Mouse (Mus musculus) embryo, embryonic 11.5 days (tissue): ENCODE measurements at regions not wholly inside any gene's neighbourhood (a gene's known extent, or its start where the extent isn't known, plus 50 kb on each side); places are given as distances from the start of the nearest gene placed in this dataset.

Source experiments
- DNase-seq: peaks from one replicate; pipeline ENCODE4 v3.0.0-alpha.2; 2012; ENCODE audit warnings: low read depth, low spot score

DNA sequence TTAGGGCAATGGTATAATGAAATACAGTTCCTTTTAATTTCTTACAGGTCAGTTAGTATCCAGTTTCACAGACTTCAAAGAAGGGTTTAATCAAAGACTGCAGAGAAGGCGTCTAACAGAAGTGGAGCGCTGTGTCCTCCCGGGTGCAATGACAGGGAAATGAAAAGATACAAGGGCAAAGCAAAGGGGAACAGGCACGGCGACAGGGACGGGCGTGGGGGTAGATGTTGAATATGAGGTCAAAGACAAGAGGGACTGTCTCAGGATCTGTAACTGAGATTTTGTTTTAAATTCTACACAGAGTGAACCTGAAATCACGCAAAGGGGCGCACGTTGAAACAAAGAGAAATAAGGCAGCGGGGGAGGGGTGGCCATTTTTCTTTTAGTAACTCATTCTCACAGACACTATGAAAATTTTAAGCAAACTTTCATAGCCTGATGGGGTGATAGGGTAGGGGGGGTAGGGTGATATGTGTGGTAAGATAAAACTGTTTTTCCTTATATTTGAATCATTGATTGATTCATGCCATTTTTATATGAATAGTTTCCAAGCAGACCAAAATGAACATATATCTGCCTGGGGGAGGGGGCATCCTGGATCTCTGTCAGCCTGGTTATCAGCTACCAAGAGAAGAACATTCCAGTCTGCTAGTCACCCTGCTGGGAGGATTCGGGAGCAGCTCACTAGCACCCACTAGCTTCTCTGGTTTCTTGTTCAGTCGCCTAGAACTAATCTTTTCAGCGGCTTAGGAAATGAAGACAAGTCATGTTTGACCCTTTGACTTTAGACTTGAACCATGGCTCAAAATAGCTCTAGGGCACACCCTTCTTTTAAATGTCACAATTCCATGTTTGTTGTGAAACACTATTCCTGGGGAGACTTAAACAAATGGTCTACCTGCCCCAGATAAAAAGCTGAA is 139.1 kb upstream of the Map3k7 start:
- DNase-seq: no peak

GRCm38 (mm10) chr4:31825438-31825830 is 138.5 kb upstream of the Map3k7 start:
- DNase-seq: no peak

DNA sequence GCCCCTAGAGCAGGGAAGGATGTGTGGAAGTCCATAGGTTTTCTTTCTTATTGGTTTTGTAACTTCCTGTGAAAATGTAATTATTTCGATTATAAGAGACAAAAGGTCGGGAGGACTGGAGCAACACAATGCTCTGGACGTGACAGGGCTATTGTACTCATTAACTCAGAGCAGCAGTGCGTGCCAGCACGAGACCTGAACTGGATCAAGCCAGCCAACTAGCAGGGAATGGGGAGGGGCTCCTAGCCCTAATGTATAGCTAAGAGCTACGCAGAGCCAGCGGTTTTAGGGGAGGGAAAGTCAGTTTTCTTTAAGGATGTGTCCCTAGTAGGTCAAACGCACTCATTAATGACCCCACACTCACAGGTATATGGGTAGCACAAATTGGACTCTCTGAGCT is 137.2 kb upstream of the Map3k7 start:
- no peak for DNase-seq

DNA sequence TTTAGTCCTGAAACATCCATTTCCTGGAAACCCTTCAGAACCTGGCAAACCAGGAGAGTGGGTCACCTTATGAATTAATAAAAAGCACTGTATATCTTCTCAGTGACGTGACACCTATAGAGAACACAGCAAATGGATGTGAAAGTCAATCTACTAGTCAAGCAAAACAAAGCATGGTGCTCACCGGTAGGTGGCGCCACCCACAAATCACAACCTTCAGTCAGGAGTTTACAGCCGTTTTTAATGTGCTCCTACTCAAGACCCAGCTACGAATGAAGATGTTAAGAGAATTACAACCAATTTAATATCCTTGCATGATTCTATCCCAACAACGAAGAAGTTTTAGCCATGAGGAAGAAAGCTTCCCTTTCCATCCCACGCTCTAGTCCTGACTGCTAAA is 136.6 kb upstream of the Map3k7 start:
- DNase-seq: no peak

- DNase-seq: no peak
Observed at GRCm38 (mm10) chr4:31830241-31830640, 133.7 kb upstream of the Map3k7 start.

- DNase-seq: no peak
Observed at GRCm38 (mm10) chr4:31831469-31831868, 132.4 kb upstream of the Map3k7 start.

DNA sequence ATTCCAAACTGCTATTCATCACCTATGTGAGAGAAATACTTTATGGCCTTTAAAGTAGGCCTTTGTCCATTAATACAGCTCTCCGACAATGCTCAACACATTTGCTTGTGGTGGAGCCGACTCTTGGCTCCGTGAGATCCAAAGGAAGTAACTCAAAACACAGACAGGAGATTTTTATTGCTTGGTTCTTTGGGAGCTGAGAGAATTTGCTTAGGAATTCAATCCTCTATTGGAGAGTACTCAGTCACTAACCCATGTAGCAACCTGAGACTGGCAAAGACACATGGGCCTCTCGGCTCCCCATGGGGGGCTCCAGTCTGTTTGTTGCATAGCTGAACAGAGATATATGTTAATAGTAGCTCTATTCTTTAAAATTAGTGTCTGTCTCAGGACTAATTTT is 130.1 kb upstream of the Map3k7 start:
- no peak for DNase-seq

DNA sequence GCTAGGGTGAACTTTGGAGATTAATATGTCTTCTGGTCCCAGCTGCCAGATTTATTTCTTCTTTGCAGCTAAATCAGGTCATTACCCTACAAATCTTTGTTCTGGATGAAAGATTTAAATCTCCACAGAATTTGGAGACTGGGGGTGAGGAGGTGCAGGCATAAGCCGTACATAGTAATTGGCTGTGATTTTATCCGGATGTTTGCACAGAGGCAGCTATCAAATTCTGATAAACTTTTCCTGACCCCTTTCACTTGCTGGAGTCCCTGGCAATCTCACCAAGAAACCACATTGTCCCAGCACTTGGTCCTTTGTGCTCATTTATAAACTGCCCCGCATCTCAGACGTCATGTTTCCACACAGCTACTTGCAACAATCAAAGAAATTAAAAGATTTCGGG is 128.8 kb upstream of the Map3k7 start:
- DNase-seq: no peak

DNA sequence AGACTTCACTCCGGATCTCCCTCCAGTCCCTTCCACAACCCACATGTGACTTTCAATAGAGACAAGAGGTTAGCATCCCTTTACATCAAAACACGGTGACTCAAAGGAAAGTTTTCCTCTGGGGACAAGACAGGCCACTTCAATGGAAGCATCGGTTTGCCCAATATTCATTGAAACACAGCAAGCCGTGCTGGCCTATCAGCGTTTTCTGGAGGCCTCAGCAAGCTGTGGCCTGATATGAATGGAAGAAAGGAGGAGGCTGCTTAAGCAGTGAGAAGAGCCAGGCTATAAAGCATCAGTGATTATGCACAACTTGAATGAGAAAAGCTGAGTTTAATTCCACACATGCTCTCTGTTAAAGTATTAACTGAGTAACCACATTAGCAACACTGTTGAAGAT is 125.3 kb upstream of the Map3k7 start:
- DNase-seq: no peak

DNA sequence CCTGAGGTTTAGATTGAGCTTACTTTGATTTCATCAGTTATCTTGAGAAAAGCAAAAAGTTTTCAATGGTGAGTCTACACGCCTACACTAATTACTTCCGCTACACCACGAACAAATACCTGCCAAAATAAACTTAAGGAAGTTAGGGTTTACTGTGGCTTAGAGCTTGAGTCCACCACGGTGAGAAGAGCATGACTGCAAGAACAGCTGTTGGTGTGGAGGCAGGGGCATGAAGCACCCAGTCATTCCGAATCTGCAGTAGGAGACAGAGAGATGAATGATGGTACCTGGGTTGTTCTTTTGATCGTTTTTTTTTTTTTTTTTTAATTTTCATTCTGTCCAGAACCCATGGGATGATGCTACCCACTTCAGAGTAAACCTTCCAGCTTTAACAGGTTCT is 114.1 kb upstream of the Map3k7 start:
- DNase-seq: no peak

GRCm38 (mm10) chr4:31851006-31851405 is 112.9 kb upstream of the Map3k7 start:
- no peak for DNase-seq

DNA sequence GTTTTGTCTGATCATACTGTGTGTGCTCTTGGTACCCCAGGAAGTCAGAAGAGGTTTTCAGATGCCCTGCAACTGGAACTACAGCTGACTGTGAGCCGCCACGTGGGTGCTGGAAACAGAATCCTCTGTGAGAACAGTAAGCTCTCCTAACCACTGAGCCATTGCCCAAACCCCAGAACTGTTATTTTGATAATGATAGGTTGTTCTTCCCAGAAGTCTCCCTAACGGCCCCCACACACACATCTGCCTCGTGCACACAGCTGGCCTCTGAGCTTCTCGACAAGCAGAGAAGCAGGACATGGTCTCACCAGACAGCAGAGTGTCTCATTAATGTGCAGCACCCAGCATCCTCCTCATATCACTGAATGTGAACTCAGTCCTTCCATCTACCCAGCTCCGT is 110.0 kb upstream of the Map3k7 start:
- DNase-seq: no peak

GRCm38 (mm10) chr4:31860389-31860788 is 103.5 kb upstream of the Map3k7 start:
- no peak for DNase-seq

DNA sequence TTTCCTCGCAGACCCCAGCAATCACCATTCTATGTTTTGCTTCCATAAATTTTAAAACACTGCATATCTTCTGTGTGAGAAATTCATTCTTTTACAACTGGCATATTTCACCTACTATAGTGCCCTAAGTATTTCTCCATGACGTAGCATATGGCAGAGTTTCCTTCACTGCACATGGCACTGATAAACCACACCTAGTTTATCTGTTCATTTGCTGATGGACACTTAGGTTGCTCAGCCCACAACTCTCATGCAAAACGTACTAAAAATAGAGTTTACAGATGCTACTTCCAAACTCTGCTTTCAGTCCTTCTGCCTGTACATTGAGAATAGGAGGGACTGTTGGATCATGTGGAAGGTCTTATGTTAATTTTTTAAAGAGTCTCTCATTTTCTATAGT is 102.7 kb upstream of the Map3k7 start:
- no peak for DNase-seq

DNA sequence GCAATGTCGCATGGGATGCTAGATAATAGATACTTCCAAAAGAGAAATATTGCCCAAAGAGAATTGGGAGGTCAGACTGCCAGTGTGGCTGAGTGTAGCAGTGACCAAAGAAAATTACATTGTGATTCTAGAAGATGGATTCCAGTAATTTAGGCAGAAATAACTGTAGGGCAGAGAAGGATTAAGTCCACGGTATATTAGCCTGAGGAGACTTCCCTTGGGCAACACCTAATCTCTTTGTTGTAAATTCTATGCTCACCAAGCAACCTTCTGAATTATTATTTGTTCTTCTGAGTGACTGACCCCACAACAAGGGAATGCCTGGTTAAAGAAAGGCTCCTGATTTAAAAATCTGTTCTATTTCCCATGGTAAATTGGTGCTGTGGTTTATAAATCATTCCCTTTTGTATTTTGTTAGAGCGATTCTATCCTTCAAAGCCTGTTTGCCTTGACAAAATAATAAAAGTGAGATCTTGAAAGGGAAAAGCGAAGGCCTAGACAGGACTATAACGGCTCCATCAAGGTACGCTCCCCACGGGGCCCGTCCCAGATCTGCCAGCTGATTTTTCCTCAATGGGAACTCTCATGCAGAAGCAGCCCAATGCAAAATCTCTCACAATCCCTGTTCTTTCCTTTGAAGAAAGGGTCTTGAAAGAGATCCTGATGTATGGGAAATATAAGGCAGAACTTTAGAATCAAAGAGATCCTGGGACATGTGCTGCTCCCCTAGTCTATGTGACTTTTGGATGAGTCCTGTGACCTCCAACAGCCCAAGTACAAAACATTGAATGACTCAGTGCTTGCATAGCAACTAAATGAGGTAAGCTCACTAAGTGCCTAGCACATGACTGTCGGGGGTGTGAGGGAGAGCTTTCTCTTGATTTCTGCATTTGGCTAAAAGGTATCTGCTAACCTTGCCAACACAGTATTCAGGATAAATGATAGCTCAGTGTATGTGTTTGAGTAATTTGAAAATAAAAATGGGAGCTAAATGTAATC is 90.6 kb upstream of the Map3k7 start:
- no peak for DNase-seq

DNA sequence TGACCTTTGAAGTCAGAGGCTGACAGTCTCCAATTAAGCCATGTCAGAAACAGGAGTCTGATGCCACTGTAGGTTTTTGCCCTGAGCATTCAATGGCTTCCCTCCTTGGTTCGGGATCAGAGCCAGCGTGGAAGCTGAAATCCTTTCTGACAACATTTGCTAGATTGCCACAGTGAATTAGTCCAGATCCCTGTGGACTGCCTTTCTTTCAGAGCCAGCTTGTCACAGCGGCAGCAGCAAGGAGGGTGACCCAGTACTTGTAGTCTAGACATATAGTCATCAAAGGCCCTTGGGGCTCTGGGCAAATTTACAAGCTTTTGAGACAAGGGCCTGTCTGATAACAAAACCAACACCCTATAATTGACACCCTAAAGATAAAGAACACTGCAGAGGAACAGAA is 86.5 kb upstream of the Map3k7 start:
- no peak for DNase-seq

DNA sequence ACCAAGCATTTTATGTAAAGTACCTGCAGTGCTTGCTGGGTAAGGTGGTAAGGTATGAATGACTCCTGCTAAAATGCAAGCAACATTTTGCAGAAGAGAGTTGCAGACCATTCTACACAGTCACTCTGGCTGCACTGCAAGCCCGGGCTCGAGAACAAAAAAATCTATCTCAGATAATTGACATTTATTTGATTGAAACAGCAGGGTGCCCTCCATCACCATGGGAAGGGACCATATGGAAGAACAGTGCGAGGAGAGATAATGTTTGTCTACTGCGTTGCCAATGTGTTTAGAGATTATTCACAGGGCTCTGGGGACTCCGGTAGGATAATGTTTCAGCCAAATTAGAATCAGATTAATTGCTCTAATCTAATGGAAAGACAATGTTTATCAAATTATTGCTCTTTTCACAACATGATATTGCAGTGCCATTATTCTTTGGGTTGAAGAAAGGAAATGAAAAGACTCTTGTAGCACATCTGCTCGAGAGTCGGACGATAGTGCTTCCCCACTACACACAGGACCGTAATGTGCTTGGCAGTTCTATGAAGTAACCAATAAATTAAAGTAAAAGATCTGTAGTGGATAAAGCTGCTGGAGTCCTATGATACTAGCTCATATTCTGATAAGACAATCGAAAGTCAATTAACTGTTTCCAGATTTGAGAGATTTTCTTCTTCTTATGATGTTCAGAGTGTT is 85.3 kb upstream of the Map3k7 start:
- no peak for DNase-seq

GRCm38 (mm10) chr4:31879192-31879585 is 84.7 kb upstream of the Map3k7 start:
- no peak for DNase-seq

GRCm38 (mm10) chr4:31880213-31880612 is 83.7 kb upstream of the Map3k7 start:
- no peak for DNase-seq

GRCm38 (mm10) chr4:31889673-31890072 is 74.2 kb upstream of the Map3k7 start:
- DNase-seq: no peak

- DNase-seq: no peak
Observed at GRCm38 (mm10) chr4:31909086-31909673, 54.7 kb upstream of the Map3k7 start.
